Mouse (Mus musculus) adrenal gland, adult 2 months (tissue): ENCODE results near the gene Cdh4. TPM values are rescaled to one million over a fixed set of nuclear protein-coding genes. Genes with fewer than 3 reads are reported as not detected.

ENCODE experiments used
- DNase-seq: peaks from one replicate; pipeline ENCODE4 v3.0.0; 2021
- polyA plus RNA-seq: library from polyadenylated mRNA; depleted of rRNA; stranded (reverse); fragments of >200 nt; gene quantifications from 2 replicates; pipeline ENCODE4 v1.2.3, GENCODE M21; 2012
- total RNA-seq, 2 experiments: library from RNA; stranded (reverse); gene quantifications; 2 replicates each; pipeline ENCODE4 v1.2.3; 2021

The Cdh4 gene
- total and polyA plus RNA-seq, 3 experiments, result 2.8 to 5.0 (median 3.3) TPM

GRCm38 (mm10) chr2:179792426-179793133 is 350.3 kb downstream of the Cdh4 start:
- no peak for DNase-seq

- DNase-seq, result no peak
Measured at GRCm38 (mm10) chr2:179794354-179794753, 352.1 kb downstream of the Cdh4 start.

GRCm38 (mm10) chr2:179795452-179795851 is 353.2 kb downstream of the Cdh4 start:
- DNase-seq, result no peak

GRCm38 (mm10) chr2:179799906-179800532 is 357.8 kb downstream of the Cdh4 start:
- DNase-seq, result no peak

GRCm38 (mm10) chr2:179801042-179801441 is 358.8 kb downstream of the Cdh4 start:
- DNase-seq, result no peak

- no peak for DNase-seq
Measured at GRCm38 (mm10) chr2:179802411-179802810, 360.2 kb downstream of the Cdh4 start.

GRCm38 (mm10) chr2:179811086-179811485 is 368.9 kb downstream of the Cdh4 start:
- no peak for DNase-seq

GRCm38 (mm10) chr2:179813035-179813827 is 371.0 kb downstream of the Cdh4 start:
- DNase-seq, result no peak

GRCm38 (mm10) chr2:179824776-179825326 is 382.6 kb downstream of the Cdh4 start:
- DNase-seq, result no peak

GRCm38 (mm10) chr2:179828968-179829367 is 386.7 kb downstream of the Cdh4 start:
- DNase-seq, result no peak

GRCm38 (mm10) chr2:179829972-179830371 is 387.7 kb downstream of the Cdh4 start:
- DNase-seq, result peak; percentile 12

- DNase-seq, result no peak
Measured at GRCm38 (mm10) chr2:179834892-179835291, 392.7 kb downstream of the Cdh4 start.

- DNase-seq, result no peak
Measured at GRCm38 (mm10) chr2:179835570-179835969, 393.3 kb downstream of the Cdh4 start.

GRCm38 (mm10) chr2:179837186-179837585 is 395.0 kb downstream of the Cdh4 start:
- DNase-seq, result no peak

GRCm38 (mm10) chr2:179838036-179838435 is 395.8 kb downstream of the Cdh4 start:
- no peak for DNase-seq

GRCm38 (mm10) chr2:179842610-179843389 is 400.6 kb downstream of the Cdh4 start:
- no peak for DNase-seq

- DNase-seq, result no peak
Measured at GRCm38 (mm10) chr2:179849732-179850131, 407.5 kb downstream of the Cdh4 start.

GRCm38 (mm10) chr2:179852169-179852568 is 409.9 kb downstream of the Cdh4 start:
- DNase-seq, result no peak

GRCm38 (mm10) chr2:179852862-179853261 is 410.6 kb downstream of the Cdh4 start:
- DNase-seq, result no peak

GRCm38 (mm10) chr2:179853892-179854291 is 411.7 kb downstream of the Cdh4 start:
- no peak for DNase-seq

GRCm38 (mm10) chr2:179857086-179857485 is 414.9 kb downstream of the Cdh4 start:
- no peak for DNase-seq

- DNase-seq, result no peak
Measured at GRCm38 (mm10) chr2:179862676-179863075, 420.4 kb downstream of the Cdh4 start.
